Mouse (Mus musculus) monocyte, adult 2 months (primary cell): ENCODE results near the gene 1700029P11Rik.
A peak's percentile ranks its signal among the peaks of the same experiment; 100 is the strongest.

ENCODE experiments used
- DNase-seq, 2 experiments: peaks; one replicate each; pipeline ENCODE4 v3.0.0; 2022; ENCODE audit warnings: low spot score in 2 of 2, low read depth in 1 of 2

Gene 1700029P11Rik

DNA sequence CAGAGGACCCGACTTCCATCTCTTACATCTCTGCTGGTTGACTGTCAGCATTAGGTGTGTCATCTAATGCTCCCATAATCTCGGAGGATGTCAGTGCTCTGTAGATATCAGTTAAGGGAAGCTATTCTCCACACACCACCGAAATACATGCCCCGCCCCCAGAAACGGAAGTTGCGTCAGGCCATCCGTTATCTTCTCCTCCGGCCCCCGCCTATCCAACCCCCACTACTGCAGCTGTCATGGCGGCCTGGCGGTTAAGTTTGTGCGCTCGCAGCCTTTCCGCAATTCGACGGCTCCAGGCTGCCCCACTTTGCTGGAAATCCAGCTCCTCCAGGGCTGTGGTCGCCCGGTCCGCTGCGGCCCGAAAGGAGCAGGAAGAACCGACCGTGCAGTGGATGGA, at the start of gene 1700029P11Rik:
1700029P11Rik (plus strand) TSS at position 220 of the 400 bp plus-strand sequence.
- no peak for DNase-seq

DNA sequence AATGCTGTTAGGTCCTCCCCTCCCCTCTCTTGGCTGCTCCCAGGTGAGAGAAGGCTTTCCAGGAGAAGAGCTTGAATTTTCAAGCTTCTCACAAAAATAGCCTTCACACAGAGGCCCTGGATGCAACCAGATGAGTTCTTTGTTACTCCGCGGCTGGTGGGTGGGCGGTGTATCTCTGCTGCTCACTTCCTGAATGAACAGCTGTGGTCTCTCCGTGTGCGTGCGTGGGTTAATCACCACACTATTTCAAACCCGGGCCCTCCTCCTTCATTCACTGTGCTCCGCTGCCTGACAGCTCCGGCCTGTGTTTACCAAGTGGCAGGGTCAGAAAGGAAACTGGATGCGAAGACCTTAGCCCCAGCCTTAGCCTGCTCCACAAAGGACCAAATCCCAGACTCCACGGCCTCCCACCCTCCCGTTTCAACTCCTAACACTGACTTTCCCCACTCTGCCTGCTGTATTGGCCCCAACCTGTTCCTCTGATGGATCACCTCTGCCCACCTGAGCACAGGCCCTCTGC, 47.3 kb upstream of the 1700029P11Rik start:
- no peak for DNase-seq

DNA sequence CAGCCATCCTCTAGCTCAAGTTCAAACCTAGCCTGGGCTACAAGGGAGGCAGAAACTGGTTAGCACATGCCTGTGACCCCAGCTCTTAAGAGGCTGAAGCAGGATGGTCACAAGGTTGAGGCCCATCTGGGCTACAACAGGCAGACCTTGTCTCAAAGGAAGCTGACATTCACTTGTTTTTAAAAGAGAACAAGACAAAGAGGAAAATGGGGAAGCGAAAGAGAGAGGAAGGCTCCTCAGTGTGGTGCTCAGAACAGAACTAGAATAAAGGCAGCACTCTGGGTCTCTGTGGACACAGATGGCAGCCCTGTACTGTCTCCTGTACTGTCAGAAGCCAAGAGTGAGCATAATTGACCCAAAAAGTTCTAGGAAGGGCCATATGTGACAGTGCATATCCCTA, 46.4 kb upstream of the 1700029P11Rik start:
- no peak for DNase-seq

DNA sequence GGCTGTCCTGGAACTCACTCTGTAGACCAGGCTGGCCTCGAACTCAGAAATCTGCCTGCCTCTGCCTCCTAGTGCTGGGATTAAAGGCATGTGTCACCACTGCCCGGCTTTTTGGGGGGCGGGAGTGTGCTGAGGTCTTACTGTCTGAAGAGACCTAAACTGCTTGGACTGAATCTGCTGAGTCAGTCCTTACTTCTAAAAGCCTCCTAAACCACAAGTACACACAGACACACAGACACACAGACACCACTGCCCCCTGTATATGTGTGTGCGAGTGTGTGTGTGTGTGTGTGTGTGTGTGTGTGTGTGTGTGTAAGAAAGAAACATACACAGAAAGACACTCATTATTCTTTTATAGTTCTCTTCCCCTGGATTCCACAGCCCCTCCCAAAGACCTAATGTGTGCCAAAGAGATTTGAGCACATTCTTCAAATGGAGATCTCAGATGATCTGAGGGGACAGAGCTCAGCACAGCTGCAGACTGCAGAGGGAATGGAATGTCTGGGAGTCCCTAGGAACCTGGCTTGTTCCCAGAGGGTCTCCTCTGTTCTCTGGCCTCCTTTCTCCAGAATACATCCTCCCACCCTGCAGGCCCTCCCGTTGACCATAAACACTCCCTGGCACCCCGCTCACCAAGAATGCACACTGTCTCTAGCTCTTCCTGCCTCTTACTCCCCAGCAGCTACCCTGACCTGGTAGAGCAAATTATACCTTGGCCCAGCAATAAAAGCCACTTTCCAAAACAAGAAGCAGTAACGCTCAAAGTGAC, 44.3 kb upstream of the 1700029P11Rik start:
- DNase-seq: no peak

DNA sequence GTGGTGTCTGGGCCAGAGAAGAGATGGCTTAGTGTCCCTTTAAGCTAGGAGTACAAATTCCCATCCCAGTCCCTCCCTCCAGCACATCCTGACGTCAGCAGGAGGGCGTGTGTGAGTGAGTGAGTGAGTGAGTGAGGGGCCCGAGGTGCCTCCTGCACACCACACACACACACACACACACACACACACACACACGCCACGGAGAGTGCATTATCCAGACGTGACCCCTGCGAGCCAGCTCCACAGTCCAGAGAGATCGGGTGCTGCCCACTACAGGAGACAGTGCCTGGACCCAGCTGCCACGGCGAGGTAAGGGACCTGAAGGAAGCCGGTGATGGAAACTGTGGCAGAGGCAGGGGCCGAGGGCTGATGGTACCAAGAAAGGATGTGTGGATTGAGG, 43.7 kb upstream of the 1700029P11Rik start, which contains the start of gene Csdc2:
Csdc2 (plus strand) TSS at position 81 of the 400 bp plus-strand sequence.
- no peak for DNase-seq

DNA sequence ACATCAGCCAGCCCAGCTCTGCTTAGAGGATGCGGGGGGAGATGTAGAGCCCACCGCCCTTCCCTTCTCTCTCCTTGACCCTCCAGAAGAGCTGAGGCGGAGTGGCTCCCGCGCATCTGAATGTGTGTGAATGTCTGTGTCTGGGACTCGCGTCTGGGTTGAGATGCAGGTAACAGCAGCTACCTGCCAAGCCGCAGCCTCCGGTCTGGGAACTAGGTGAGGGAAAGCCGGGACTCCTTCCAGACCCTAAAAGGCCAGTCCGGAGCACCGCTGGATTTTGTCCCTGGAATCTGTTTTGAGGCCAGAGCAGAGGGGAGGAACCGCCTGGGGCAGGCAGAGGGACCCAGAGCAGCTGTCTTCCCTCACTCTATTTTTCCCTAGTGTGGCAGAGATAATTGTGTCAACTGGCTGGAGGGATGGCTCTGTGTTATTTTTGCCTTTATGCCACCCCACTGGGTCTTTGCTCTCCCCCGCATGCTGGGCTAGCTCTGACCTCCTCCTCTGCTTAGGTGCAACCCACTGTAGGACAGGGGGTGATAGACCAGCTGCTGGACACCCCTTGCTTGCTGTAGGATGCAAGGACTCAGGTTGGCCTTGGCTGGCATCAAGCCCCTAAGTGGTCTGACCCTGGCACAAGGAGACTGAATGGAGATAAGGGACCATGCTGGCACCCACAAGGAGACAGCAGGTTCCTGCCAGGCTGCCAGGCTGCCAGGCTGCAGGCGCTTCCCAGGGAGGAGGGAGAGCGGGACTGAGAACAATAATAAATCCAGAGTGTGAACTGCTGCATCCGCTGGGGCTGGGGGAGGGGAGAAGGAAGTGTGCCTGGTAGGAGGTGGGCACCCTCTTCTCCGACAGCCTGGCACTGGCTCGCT, 43.0 kb upstream of the 1700029P11Rik start:
- no peak for DNase-seq

DNA sequence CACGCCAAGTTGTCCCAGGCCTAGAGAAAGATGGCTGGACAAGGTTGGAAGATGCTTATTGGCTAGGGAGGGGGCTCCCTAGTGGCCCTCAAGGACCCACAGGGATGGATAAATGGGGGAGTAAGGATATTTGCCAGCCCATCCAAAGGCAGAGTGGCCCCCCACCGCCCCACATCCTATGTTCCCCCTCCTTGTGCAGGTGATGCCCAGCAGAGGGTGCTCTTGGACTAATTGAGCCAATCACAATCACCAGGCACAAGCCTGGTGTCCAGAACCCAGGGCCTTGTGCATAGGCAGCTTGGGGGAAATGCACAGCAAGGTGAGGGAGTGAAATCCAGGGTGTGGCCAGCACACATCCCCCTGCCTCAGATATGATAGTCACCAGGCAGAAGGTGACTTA, 42.1 kb upstream of the 1700029P11Rik start:
- DNase-seq: no peak

DNA sequence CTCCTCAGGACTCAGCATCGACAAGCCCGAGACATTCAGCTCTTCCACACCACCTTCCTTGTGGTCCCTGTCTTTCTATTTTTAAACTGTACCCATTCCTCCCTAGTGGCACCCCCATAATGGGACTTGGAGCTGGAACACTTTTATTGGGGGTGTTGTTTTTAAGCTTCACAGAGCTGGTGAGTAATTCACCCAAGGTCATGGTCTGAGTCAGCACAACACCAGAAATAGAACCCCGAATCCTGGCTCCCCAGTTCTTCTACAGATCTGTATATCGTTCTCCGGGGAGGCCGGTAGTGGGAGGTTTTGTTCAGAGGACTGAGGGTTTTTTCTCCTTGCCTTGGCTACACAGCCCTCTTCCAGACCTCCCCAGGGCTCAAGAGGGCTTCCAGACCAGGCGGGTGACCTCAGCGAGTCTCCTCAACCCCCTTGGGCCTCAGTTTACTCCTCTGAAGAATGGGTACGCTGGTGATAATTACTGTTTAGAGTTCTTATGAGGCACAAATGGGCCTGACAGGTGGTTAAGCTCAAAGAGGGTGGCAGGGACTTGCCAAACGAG, 41.1 kb upstream of the 1700029P11Rik start:
- DNase-seq: no peak

DNA sequence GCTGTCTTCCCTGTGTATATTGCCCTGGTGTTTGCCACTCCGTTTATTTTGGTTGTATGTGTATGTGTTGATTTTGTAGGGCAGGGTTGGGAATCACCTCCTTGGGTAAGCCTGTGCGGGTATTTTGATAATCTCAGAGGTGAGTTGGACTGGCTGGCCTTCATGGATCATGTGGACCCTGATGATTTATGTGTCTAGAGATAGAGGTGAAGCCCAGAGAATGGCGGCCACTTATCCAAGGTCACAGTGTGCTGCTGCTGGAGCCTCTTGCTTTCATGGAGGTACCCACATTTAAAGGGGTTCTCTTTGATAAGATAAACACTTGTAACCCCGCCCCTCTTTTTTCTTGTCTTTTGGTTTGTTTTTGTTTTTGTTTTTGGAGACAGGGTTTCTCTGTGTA, 40.6 kb upstream of the 1700029P11Rik start:
- no peak for DNase-seq

DNA sequence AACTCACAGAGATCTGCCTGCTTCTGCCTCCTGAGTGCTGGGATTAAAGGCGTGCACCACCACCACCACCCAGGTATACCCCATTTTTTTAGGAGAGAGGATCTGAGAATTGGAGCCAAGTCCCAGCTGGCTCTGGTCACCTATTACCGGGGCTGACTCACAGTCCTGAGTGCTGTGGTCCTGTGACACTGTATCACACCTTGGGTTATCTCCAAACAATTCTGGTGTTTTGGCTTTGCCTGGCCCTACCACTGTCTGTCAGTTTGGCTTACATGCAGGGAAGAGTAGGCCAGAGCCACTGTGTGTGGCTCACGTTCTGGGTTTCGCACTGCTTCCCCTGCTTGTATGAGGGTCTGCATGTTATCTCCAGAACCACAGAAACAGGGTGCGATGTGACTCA, 40.1 kb upstream of the 1700029P11Rik start:
- DNase-seq: no peak

DNA sequence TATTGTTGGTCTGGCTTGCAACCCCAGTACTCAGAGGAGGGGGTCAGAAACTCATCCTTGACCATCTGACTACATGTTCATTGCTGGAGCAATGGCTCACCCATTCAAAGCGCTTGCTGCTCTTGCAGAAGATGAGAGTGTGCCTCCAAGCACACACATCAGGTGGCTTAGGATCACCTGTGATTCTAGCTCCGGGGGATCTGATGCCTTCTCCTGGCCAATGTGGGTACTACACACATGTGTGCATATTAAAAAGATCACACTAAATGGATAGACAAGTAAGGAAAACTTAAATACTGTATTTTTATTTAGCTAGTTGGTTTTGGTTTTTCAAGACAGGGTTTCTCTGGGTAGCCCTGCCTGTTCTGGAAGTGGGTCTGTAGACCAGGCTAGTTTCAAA, 39.3 kb upstream of the 1700029P11Rik start:
- no peak for DNase-seq

DNA sequence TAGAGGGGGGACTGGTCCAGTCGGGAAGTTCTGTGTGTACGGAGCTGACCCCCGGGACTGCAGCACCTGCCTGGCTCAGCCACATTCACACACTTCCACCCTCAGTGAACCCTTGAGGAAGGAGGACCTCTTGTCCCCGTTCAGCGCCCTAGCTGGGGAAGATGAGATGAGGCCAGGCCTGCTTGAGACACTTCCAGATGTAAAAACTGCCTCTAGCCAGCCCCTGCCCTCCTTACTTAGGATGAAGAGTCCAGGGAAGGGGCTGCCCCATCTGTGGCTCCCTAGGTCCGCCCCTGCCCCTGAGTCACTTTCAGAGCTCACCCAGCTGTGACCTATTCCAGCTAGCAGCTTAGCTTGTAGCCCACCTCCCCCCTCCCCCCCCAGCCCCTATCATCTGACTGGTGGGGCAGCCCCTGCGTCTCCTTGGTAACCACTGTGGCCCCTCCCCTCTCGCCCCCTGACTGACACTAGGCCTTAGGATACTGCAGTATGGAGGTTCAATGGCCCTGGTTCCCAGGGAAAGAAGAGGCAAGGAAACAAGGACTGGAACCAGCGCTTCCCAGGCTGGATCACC, 37.1 kb upstream of the 1700029P11Rik start:
- DNase-seq: no peak

DNA sequence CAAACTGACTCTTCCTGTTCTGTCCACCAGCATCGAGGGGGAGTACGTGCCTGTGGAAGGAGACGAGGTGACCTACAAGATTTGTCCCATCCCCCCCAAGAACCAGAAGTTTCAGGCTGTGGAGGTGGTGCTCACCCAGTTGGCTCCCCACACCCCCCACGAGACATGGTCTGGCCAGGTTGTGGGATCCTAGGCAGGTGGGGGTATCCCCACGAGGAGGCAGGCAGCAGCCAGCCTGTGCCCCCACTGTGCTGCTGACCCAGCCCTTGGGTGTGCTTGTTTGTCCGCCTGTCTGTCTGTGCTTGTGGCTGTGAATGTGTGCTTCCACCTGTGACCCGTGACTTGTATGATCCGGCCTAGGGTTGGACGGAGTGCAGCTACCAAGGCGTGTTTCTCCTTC, 31.3 kb upstream of the 1700029P11Rik start:
- no peak for DNase-seq

DNA sequence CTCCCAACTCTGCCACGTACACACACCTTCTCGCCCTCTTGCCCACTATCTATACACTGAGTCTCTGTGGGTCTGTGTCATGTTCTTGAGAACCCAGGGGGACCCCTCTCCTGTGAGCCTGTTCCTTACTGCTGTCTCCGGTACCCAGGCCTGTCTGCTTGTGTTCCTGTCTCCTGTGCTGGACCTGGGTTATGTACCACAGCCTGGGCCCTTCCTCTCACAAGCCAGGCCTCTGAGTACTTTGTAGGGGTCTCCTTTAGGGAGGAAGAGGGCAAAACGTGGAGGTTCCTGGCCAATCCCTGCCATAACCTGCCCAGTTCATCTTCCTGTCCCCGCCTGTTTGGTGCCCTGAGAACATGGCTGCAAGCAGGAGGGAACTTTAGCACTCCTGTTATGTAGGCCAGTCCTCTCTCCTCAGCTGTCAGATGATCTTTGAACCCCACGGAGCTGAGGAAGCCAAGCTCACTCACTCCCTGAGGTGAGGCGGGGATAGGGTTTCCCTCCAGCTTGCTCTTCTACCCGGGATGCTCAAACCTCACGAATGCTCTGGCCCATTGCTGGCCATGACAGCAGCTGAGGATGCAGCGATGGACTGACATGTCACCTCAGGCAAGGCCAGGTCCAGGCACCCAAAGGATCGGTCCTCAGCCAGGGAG, 30.7 kb upstream of the 1700029P11Rik start:
- DNase-seq: no peak

DNA sequence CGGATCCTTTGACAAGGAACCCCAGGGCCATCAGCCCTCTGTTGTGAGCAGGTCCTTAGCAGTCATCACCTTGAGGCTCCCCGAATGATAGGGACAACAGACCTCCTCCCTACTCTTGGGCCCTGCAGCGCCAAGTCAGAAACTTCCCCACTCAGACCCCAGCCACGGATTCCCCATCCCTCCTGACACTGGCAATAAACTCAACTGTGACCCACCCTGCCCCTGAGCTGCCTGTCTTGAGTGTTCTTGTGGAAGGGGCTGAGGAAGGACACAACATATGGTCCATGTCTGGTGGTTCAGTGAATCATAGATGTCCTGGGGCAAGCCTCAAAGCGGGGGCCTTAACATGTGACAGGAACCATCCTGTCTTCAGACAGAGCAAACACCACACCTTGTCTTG, 29.6 kb upstream of the 1700029P11Rik start:
- no peak for DNase-seq

DNA sequence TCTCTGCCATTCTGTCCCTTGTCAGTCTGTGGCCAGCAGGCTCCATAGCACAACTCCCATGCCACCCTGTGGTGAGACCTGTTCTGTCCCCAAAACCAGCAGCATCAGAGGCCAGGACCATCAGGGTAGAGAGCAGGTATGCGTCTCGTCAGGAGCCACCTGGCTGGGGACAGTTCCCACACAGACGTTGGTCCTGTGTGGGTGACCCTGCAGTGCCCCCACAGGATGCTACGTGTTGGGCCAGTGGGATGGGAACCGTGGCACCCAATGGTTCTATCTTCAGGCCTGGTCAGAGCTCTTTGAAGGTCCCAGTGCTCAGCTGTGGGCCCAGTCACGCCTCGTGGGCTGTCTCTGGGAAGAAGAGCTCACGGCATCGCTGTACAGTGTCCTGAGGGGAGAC, 29.2 kb upstream of the 1700029P11Rik start:
- no peak for DNase-seq

DNA sequence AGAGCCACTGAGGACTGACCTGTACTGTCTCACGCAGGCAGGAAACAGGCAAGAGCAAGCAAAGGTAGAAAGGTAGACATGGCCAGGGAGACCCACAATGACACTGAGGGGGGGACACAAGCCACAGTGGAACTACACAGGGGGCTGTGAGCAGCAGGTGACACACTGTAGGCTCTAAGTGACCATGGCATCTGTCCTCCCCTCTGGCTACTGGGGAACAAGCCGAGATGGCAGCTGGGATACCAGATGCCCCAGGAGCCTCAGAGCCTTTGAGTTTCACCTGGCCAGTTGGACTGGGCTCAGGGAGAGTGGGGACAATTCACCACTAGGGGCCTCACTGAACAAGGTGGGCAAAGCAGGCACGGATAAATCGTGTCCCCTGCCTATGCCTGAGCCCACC, 28.0 kb upstream of the 1700029P11Rik start:
- DNase-seq: no peak

DNA sequence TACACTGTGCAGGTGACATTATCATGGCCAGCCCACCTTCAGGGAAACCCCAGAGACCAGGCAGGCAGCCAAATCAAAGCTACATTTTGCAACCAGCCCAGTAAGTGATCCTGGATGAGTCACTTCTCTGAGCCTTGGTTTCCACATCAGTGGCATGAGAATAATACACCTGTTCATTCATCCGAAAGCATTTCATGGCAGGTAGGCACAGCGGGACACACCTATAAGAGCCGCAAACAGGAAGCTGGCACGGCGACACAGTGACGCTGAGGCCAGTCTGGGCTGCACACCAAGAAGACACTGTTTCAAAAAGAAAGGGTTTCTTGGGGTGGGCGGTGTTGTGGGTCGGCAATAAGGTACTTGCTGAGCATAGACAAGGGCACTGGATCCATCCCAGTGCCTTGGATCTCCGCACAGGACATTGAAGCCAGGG, 26.2 kb upstream of the 1700029P11Rik start:
- DNase-seq: no peak

DNA sequence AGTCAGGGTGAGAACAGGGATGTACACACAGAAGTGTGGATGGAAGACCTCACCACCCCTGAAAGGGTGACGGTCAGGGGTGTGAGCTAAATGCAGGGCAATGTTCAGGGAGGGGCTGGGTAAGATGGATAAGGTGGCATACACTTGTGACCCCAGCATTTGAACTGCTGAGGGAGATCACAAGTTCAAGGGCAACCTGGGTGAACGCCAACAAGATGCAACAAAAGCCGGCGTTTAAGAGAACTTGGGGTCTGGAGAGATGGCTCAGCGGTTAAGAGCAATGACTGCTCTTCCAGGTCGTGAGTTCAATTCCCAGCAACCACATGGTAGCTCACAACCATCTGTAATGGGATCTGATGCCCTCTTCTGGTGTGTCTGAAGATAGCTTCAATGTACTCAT, 25.6 kb upstream of the 1700029P11Rik start:
- no peak for DNase-seq

DNA sequence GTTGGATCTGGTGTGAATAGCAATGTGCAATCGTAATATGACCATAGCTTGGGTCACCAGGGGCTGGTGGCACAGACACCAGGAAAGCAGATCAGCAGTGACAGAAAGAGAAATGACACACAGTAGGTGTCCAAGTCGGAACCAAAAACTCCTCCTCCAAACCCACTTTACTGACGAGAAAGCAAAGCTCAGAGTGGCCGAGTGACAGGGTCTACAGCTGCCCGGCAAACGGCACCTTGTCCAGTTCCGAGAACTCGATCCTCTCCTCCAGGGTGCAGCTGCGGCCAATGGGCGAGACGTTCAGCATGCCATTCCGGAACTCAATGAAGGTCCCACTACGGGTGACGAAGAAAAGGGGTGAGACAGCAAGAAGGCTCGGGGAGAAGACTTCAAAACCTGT, 24.9 kb upstream of the 1700029P11Rik start:
- no peak for DNase-seq

DNA sequence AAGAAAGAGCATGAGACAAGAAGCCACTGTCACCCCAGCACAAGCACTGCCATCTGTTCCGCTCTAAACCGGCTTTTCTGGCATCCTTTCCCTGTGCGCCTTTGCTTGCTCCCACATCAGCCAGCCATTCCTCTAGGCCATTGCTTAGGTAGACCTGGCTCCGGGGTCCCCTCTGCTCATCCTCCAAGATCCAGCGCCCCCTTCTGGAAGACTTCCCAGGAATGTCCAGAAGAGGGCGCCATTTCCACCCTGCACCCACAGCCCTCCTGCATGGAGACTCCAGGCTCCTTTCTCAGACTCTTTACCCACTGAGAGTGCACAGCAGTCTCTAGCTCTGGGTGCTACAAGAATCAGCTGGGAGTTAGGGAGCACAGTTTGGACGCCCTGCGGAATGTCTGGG, 23.9 kb upstream of the 1700029P11Rik start:
- DNase-seq: peak in 1 of 2 experiments; percentile 29
